Mouse (Mus musculus) liver, embryonic 15.5 days (tissue): ENCODE data around the gene Bhmt2. TPM values are rescaled to one million over a fixed set of nuclear protein-coding genes. Genes with fewer than 3 reads are reported as not detected.
A peak's percentile ranks its signal among the peaks of the same experiment; 100 is the strongest.

Source experiments
- ATAC-seq: fragments of 200-750 bp; cut with Nextera tagmentation; 2 replicates; pipeline ENCODE4 v1.8.0; 2017; ENCODE audit warnings: moderate number of reproducible peaks, mild to moderate bottlenecking, moderate library complexity; ENCODE audit not compliant: insufficient read depth
- H3K27ac ChIP-seq: fragments of 300-500 bp; sonication (generic); replicated peaks from 2 replicates; pipeline ENCODE4 v1.5.1; 2015; ENCODE audit warnings: mild to moderate bottlenecking, inconsistent platforms
- H3K27me3 ChIP-seq: fragments of 300-500 bp; sonication (generic); 2 replicates; pipeline ENCODE4 v1.6.1; 2015; ENCODE audit warnings: mild to moderate bottlenecking, inconsistent platforms
- H3K36me3 ChIP-seq: fragments of 300-500 bp; sonication (generic); replicated peaks from 2 replicates; pipeline ENCODE4 v1.6.1; 2015; ENCODE audit warnings: moderate library complexity, mild to moderate bottlenecking, inconsistent platforms
- H3K4me1 ChIP-seq: fragments of 300-500 bp; sonication (generic); replicated peaks from 2 replicates; pipeline ENCODE4 v1.6.1; 2015; ENCODE audit warnings: inconsistent platforms
- H3K4me2 ChIP-seq: fragments of 300-500 bp; sonication (generic); 2 replicates; pipeline ENCODE4 v1.6.1; 2015; ENCODE audit warnings: moderate library complexity, mild to moderate bottlenecking, inconsistent platforms
- H3K4me3 ChIP-seq: fragments of 300-500 bp; sonication (generic); replicated peaks from 2 replicates; pipeline ENCODE4 v1.5.1; 2015; ENCODE audit warnings: mild to moderate bottlenecking, inconsistent platforms
- H3K9ac ChIP-seq: fragments of 300-500 bp; sonication (generic); 2 replicates; pipeline ENCODE4 v1.6.1; 2015; ENCODE audit warnings: moderate library complexity, mild to moderate bottlenecking, inconsistent platforms
- H3K9me3 ChIP-seq: fragments of 300-500 bp; sonication (generic); replicated peaks from 2 replicates; pipeline ENCODE4 v1.6.1; 2016; ENCODE audit warnings: inconsistent platforms
- WGBS: fragments of 180-500 bp; shearing (Covaris S2); methylation state at CpG from one replicate; pipeline ENCODE4 v1.1.7; 2015; ENCODE audit warnings: mixed read lengths; ENCODE audit not compliant: insufficient replicate concordance; 5-methylcytosine and 5-hydroxymethylcytosine counted together
- polyA plus RNA-seq: library from polyadenylated mRNA; unstranded; fragments of >200 nt; fragmentation: Nextera tagmentation; extraction: Ambion mirVana; gene quantifications from 2 replicates; pipeline ENCODE4 v1.2.1, GENCODE M21; 2015

Gene Bhmt2
- polyA plus RNA-seq, result 35.7 and 40.9 TPM in 2 replicates

- Histone ChIP-seq H3K27me3 (peaks cover 13% of the 10 kb centered on the region), H3K4me2 (peak within 1 kb of the TSS; percentile 44), H3K4me1 (no peaks in the 10 kb centered on the region), H3K27ac (peak within 1 kb of the TSS; percentile 62), H3K9me3 (no peaks in the 10 kb centered on the region), H3K36me3 (0 out of 2 replicates have a peak, but pooled peaks cover 4% of the 10 kb centered on the region), H3K4me3 (peak within 1 kb of the TSS; percentile 47), H3K9ac (0 out of 2 replicates have a peak within 1 kb of the TSS, but pooled peaks have one; percentile 42)
- 11% methylated on average over 31 of the region's 31 CpGs for WGBS
- ATAC-seq, result peak; percentile 71
These were observed at the start of gene Bhmt2, which contains the start of gene Dmgdh for GRCm38 (mm10) chr13:93674131-93674561. Gene Bhmt2, minus strand, starts transcription at chr13:93674302. Gene Dmgdh, plus strand, starts transcription at chr13:93674433.

DNA sequence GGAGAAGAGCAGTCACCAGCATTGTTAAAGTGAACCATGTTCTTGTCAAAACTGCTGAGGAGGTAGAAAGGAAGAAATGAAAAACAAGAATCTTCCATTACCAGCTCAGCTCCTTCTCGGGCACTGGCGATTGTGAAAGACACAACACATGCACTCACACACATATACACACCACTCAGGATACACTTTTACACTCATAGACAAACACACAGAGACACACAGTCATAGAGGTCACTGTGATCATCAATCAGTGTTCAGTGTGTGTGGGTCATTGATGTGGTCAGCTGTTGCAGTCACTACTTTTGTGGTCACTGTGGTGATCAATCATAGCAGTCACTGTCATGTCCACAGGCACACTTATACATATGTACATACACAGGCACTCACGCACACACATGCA, 49.4 kb upstream of the Bhmt2 start:
- Histone ChIP-seq H3K4me1 (no peaks in the 10 kb centered on the region), H3K9me3 (no peaks in the 10 kb centered on the region), H3K27me3 (no peaks in the 10 kb centered on the region), H3K4me2 (no peak overlapping the region), H3K27ac (no peak overlapping the region), H3K4me3 (no peak overlapping the region), H3K36me3 (no peaks in the 10 kb centered on the region), H3K9ac (no peak overlapping the region)
- ATAC-seq, result no peak
- WGBS, result 61% methylated on average over 3 of the region's 3 CpGs

GRCm38 (mm10) chr13:93721916-93722315, 47.8 kb upstream of the Bhmt2 start:
- no peak for ATAC-seq
- 70% methylated on average over 4 of the region's 4 CpGs for WGBS
- no peak overlapping the region for H3K9ac ChIP-seq
- H3K27ac ChIP-seq, result no peak overlapping the region
- no peaks in the 10 kb centered on the region for H3K4me1 ChIP-seq
- H3K36me3 ChIP-seq, result no peaks in the 10 kb centered on the region
- H3K9me3 ChIP-seq, result no peaks in the 10 kb centered on the region
- H3K4me3 ChIP-seq, result no peak overlapping the region
- no peaks in the 10 kb centered on the region for H3K27me3 ChIP-seq
- no peak overlapping the region for H3K4me2 ChIP-seq

GRCm38 (mm10) chr13:93718948-93719347, 44.8 kb upstream of the Bhmt2 start:
- WGBS, result 2% methylated on average over 7 of the region's 7 CpGs
- no peak overlapping the region for H3K27ac ChIP-seq
- no peaks in the 10 kb centered on the region for H3K27me3 ChIP-seq
- H3K36me3 ChIP-seq, result no peaks in the 10 kb centered on the region
- H3K9me3 ChIP-seq, result no peaks in the 10 kb centered on the region
- no peak overlapping the region for H3K4me2 ChIP-seq
- no peak overlapping the region for H3K9ac ChIP-seq
- no peak for ATAC-seq
- H3K4me1 ChIP-seq, result no peaks in the 10 kb centered on the region
- no peak overlapping the region for H3K4me3 ChIP-seq

GRCm38 (mm10) chr13:93717113-93717512, 43.0 kb upstream of the Bhmt2 start:
- Histone ChIP-seq H3K27me3 (no peaks in the 10 kb centered on the region), H3K4me3 (no peak overlapping the region), H3K9ac (no peak overlapping the region), H3K36me3 (no peaks in the 10 kb centered on the region), H3K27ac (no peak overlapping the region), H3K4me1 (no peaks in the 10 kb centered on the region; the same call in 1 of the 2 replicates), H3K9me3 (no peaks in the 10 kb centered on the region), H3K4me2 (no peak overlapping the region)
- ATAC-seq, result no peak
- WGBS, result 59% methylated on average over 7 of the region's 7 CpGs

DNA sequence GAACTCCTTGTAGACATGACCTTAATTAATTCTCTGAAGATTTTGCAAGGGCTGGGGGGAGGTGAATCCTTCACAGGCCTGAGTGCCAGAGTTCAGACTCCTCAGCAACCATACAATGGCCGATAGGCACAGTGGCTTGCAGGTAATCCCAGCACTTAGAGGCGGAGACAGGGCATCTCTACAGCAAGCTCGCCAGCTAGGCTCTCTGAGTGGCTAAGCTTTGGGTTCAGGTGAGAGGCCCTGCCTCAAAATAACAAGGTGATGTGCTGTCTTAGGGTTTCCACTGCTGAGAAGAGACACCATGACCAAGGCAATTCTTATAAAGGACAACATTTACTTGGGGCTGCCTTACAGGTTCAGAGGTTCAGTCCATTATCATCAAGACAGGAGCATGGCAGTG, 39.7 kb upstream of the Bhmt2 start:
- WGBS, result 60% methylated on average over 3 of the region's 3 CpGs
- H3K9me3 ChIP-seq, result no peaks in the 10 kb centered on the region
- H3K36me3 ChIP-seq, result no peaks in the 10 kb centered on the region
- ATAC-seq, result no peak
- no peak overlapping the region for H3K27ac ChIP-seq
- H3K4me1 ChIP-seq, result no peaks in the 10 kb centered on the region; the same call in 1 of the 2 replicates
- H3K4me2 ChIP-seq, result no peak overlapping the region
- no peaks in the 10 kb centered on the region for H3K27me3 ChIP-seq
- no peak overlapping the region for H3K4me3 ChIP-seq
- no peak overlapping the region for H3K9ac ChIP-seq

DNA sequence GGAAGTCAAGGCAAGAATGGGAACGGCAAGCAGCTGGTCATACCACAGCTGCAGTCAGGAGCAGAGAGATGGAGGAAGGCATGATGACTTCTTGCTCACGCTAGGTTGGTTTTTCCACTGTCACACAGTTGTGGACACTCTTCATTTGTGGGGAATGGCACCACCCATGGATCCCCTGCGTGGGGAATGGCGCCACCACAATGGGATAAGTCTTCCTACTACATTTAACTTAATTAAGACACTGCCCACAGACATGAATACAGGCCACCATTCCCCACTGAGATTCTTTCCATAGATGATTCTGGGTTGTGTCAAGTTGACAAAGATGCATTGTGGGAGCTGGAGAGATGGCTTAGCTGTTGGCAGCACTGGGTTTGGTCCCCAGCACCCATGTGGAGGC, 38.3 kb upstream of the Bhmt2 start:
- Histone ChIP-seq H3K9ac (no peak overlapping the region), H3K4me3 (no peak overlapping the region), H3K4me2 (no peak overlapping the region), H3K9me3 (no peaks in the 10 kb centered on the region), H3K27me3 (no peaks in the 10 kb centered on the region), H3K36me3 (no peaks in the 10 kb centered on the region), H3K27ac (no peak overlapping the region), H3K4me1 (no peaks in the 10 kb centered on the region; the same call in 1 of the 2 replicates)
- no peak for ATAC-seq
- WGBS, result 56% methylated on average over 4 of the region's 4 CpGs

- H3K27me3 ChIP-seq, result no peaks in the 10 kb centered on the region
- 60% methylated on average over 4 of the region's 4 CpGs for WGBS
- H3K4me2 ChIP-seq, result no peak overlapping the region
- H3K27ac ChIP-seq, result 0 out of 2 replicates have a peak overlapping the region, but pooled peaks have one; percentile 34
- H3K4me3 ChIP-seq, result no peak overlapping the region
- H3K36me3 ChIP-seq, result no peaks in the 10 kb centered on the region
- peak; percentile 37 for ATAC-seq
- H3K9me3 ChIP-seq, result no peaks in the 10 kb centered on the region
- H3K4me1 ChIP-seq, result no peaks in the 10 kb centered on the region; the same call in 1 of the 2 replicates
- H3K9ac ChIP-seq, result no peak overlapping the region
These were observed 37.1 kb upstream of the Bhmt2 start for GRCm38 (mm10) chr13:93711226-93711625.

DNA sequence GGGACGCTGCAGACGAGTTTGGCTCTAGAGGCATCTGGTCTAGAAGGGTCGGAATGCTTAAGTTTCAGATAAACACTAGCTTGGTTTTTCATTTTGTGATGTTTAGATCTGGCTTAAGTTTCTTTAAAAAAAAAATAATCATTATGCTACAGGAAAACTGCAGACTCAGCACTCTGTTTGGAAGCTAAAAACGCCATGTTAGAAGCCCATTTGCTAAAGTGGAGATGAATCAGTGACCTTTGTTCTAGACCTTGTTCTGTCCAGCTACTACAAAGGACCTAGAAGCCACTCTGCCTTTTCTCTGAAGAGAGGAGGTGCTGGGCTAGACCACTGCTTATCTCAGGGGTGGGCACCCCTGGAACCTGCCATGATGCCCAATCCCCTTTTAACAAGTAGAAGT, 36.2 kb upstream of the Bhmt2 start:
- no peak for ATAC-seq
- Histone ChIP-seq H3K27me3 (no peaks in the 10 kb centered on the region), H3K4me2 (no peak overlapping the region), H3K9ac (no peak overlapping the region), H3K4me3 (no peak overlapping the region), H3K27ac (0 out of 2 replicates have a peak overlapping the region, but pooled peaks have one; percentile 34), H3K36me3 (no peaks in the 10 kb centered on the region), H3K9me3 (no peaks in the 10 kb centered on the region), H3K4me1 (no peaks in the 10 kb centered on the region; the same call in 1 of the 2 replicates)
- WGBS, result 69% methylated on average over 4 of the region's 4 CpGs

DNA sequence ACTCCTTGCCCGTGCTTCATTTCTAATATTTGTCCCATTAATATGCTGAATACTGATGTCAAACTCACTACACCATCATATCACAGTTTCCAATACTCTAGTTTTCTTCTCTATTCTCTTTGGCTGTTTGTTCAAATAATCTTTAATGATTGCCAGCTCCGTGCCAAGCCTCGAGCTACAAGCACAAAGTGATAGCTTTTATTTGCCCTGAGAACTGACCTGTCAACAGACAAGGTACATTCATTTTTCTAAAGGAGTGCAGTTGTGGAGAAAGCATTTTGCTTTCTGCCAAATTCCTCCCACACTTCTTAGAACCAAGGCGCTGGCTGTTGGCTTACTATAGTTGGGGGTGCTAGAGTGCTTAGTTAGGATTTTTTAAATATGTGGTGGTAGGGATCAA, 33.2 kb upstream of the Bhmt2 start:
- no peak overlapping the region for H3K4me3 ChIP-seq
- no peak for ATAC-seq
- no peak overlapping the region for H3K4me2 ChIP-seq
- H3K4me1 ChIP-seq, result no peaks in the 10 kb centered on the region; the same call in 1 of the 2 replicates
- no peak overlapping the region for H3K27ac ChIP-seq
- no peaks in the 10 kb centered on the region for H3K9me3 ChIP-seq
- no peaks in the 10 kb centered on the region for H3K27me3 ChIP-seq
- WGBS, result 56% methylated on average over 4 of the region's 4 CpGs
- H3K36me3 ChIP-seq, result no peaks in the 10 kb centered on the region
- no peak overlapping the region for H3K9ac ChIP-seq

DNA sequence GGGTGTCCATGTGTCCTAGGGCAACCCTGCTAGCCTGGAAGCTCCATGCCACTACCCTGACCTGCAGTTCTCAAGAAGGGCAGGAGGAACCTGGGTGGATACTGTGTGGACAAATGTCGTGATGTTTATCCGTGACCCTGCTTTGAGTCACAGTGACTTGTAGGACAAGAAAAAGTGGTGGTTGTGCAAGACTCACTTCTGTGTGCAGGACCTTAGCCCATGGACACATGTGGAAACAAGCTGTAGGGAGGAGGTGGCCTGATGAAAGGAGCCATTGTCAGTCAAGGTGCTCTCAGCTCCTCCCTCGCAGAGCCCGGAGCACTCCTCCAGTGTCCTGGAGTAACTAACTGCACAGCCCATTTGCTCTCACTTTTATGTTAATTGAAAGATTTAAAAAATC, 31.6 kb upstream of the Bhmt2 start:
- H3K27ac ChIP-seq, result no peak overlapping the region
- H3K9me3 ChIP-seq, result no peaks in the 10 kb centered on the region

GRCm38 (mm10) chr13:93698866-93699265, 24.8 kb upstream of the Bhmt2 start:
- Histone ChIP-seq H3K4me3 (no peak overlapping the region), H3K27me3 (no peaks in the 10 kb centered on the region), H3K27ac (no peak overlapping the region), H3K36me3 (no peaks in the 10 kb centered on the region), H3K4me2 (no peak overlapping the region), H3K9me3 (no peaks in the 10 kb centered on the region), H3K4me1 (no peaks in the 10 kb centered on the region), H3K9ac (no peak overlapping the region)
- 62% methylated on average over 6 of the region's 6 CpGs for WGBS
- no peak for ATAC-seq

More for the DNA sequence above, 31.6 kb upstream of the Bhmt2 start:
- no peaks in the 10 kb centered on the region for H3K36me3 ChIP-seq
- H3K9ac ChIP-seq, result no peak overlapping the region
- no peak overlapping the region for H3K4me2 ChIP-seq
- ATAC-seq, result peak; percentile 62
- no peaks in the 10 kb centered on the region for H3K27me3 ChIP-seq
- H3K4me1 ChIP-seq, result no peaks in the 10 kb centered on the region
- H3K4me3 ChIP-seq, result no peak overlapping the region
- 64% methylated on average over 4 of the region's 4 CpGs for WGBS
